Mouse (Mus musculus) forebrain, embryonic 10.5 days (tissue): ENCODE measurements around the gene Dnajc12. TPM values are rescaled to one million over a fixed set of nuclear protein-coding genes. Genes with fewer than 3 reads are reported as not detected.
A peak's percentile ranks its signal among the peaks of the same experiment; 100 is the strongest.
"Not testable (repeated sequence)": the region's sequence is repeated elsewhere in the genome, so short reads cannot be mapped to it uniquely, and the experiment has no call there.

Experiments
- DNase-seq: peaks from one replicate; pipeline ENCODE4 v3.0.0-alpha.2; 2017; ENCODE audit warnings: low spot score; ENCODE audit errors: extremely low spot score
- H3K27ac ChIP-seq: fragments of 300-500 bp; sonication (generic); 2 replicates; pipeline ENCODE4 v1.5.1; 2016; ENCODE audit warnings: mild to moderate bottlenecking
- H3K27me3 ChIP-seq: fragments of 300-500 bp; sonication (generic); 2 replicates; pipeline ENCODE4 v1.6.1; 2016; ENCODE audit warnings: mild to moderate bottlenecking; ENCODE audit not compliant: poor library complexity, severe bottlenecking
- H3K36me3 ChIP-seq: fragments of 300-500 bp; sonication (generic); replicated peaks from 2 replicates; pipeline ENCODE4 v1.6.1; 2016; ENCODE audit warnings: mild to moderate bottlenecking, moderate library complexity
- H3K4me1 ChIP-seq: fragments of 300-500 bp; sonication (generic); 2 replicates; pipeline ENCODE4 v1.6.1; 2016
- H3K4me3 ChIP-seq: fragments of 300-500 bp; sonication (generic); 2 replicates; pipeline ENCODE4 v1.5.1; 2016; ENCODE audit warnings: mild to moderate bottlenecking, moderate library complexity
- H3K9me3 ChIP-seq: fragments of 300-500 bp; sonication (generic); 2 replicates; pipeline ENCODE4 v1.6.1; 2016; ENCODE audit warnings: mild to moderate bottlenecking, moderate library complexity
- WGBS: fragments of 180-500 bp; shearing (Covaris S2); methylation state at CpG from one replicate; pipeline ENCODE4 v1.1.7; 2016; 5-methylcytosine and 5-hydroxymethylcytosine counted together
- polyA plus RNA-seq: library from polyadenylated mRNA; unstranded; fragments of >200 nt; fragmentation: Nextera tagmentation; extraction: Ambion mirVana; gene quantifications from 2 replicates; pipeline ENCODE4 v1.2.1, GENCODE M21; 2016

The Dnajc12 gene
- polyA plus RNA-seq, 1 experiment from 2014 or later = 9.6 TPM

- no peaks in the 10 kb centered on the region for H3K36me3 ChIP-seq
- no peak overlapping the region for H3K27ac ChIP-seq
- WGBS = 81% methylated on average over 8 of the region's 8 CpGs
- no peaks in the 10 kb centered on the region for H3K9me3 ChIP-seq
- no peaks in the 10 kb centered on the region for H3K27me3 ChIP-seq
- DNase-seq = no peak
- peaks cover 6% of the 10 kb centered on the region; the same call in 1 of the 2 replicates for H3K4me1 ChIP-seq
- no peak overlapping the region for H3K4me3 ChIP-seq
Observed at GRCm38 (mm10) chr10:63427146-63427545, 44.9 kb downstream of the Dnajc12 start.

DNA sequence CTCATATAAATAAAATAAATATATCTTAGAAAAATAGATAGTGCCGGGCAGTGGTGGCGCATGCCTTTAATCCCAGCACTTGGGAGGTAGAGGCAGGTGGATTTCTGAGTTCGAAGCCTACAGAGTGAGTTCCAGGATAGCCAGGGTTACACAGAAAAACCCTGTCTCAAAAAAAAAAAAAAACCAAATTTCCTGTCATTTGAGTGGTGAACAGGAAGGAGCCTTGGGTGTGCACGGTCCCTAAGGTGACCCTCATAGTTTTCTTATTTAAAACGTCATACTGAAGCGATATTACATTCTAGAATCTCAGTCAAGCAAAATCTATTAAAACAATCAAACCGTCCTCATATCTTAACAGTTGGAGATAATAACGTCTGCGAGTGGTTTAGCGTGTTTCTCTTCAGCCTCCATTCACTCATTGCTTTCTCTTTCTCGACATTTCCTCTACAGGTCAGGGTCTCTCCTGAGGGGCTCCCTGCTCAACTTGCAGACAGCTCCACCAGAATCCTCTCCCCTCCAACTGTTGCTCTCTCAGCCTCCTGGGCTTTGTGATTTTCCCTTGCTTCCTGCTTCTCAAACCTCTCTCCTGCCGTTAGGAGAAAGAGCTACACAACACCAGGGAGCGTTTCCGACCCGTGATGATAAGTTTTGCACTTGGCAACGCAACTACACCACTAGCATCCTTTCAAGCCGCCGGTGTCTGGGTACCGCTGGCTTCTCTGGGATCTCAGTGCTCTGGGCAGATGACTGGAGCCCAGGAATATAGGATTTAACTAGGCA lies 46.2 kb downstream of the Dnajc12 start:
- peaks cover 6% of the 10 kb centered on the region; the same call in 1 of the 2 replicates for H3K4me1 ChIP-seq
- DNase-seq = peak; percentile 58
- H3K27ac ChIP-seq = peak overlapping the region; percentile 79
- no peaks in the 10 kb centered on the region for H3K9me3 ChIP-seq
- H3K4me3 ChIP-seq = peak overlapping the region; percentile 70
- H3K36me3 ChIP-seq = no peaks in the 10 kb centered on the region
- WGBS = 29% methylated on average over 19 of the region's 19 CpGs
- no peaks in the 10 kb centered on the region for H3K27me3 ChIP-seq

DNA sequence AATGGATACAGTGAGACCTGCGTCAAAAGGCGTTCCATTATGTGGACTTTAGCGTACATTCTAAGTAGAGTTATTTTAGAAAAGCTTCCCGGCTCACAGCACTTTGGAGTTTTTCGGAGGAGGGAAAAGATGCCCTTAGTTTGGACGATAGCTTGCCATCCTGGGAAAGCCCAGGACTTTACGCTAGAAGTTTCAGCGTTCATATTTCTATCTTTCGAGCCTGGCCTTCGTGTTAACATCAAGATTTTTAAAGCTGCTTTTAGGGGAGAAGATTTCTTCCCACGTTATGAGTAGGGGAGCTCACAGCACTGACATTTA lies 46.7 kb downstream of the Dnajc12 start:
- Histone ChIP-seq H3K4me1 (peaks cover 6% of the 10 kb centered on the region; the same call in 1 of the 2 replicates), H3K36me3 (no peaks in the 10 kb centered on the region), H3K27ac (peak overlapping the region; percentile 79), H3K27me3 (no peaks in the 10 kb centered on the region), H3K9me3 (no peaks in the 10 kb centered on the region), H3K4me3 (peak overlapping the region; percentile 70)
- WGBS = 4% methylated on average over 11 of the region's 11 CpGs
- no peak for DNase-seq

- Histone ChIP-seq H3K4me3 (peak overlapping the region; percentile 70), H3K4me1 (peaks cover 6% of the 10 kb centered on the region; the same call in 1 of the 2 replicates), H3K27me3 (no peaks in the 10 kb centered on the region), H3K9me3 (no peaks in the 10 kb centered on the region), H3K27ac (peak overlapping the region; percentile 94), H3K36me3 (no peaks in the 10 kb centered on the region)
- 0% methylated on average over 34 of the region's 34 CpGs for WGBS
- peak; percentile 100 for DNase-seq
Observed at GRCm38 (mm10) chr10:63429380-63429779, 47.1 kb downstream of the Dnajc12 start.

- Histone ChIP-seq H3K4me1 (peaks cover 6% of the 10 kb centered on the region; the same call in 1 of the 2 replicates), H3K9me3 (no peaks in the 10 kb centered on the region), H3K27me3 (no peaks in the 10 kb centered on the region), H3K4me3 (peak within 1 kb of the TSS; percentile 70), H3K36me3 (no peaks in the 10 kb centered on the region), H3K27ac (peak within 1 kb of the TSS; percentile 94)
- WGBS = under 1% methylated on average over 55 of the region's 55 CpGs
- DNase-seq = peak; percentile 92
Observed at GRCm38 (mm10) chr10:63429785-63430305, 47.6 kb downstream of the Dnajc12 start, which contains the start of gene Ctnna3. Ctnna3 (plus strand) TSS chr10:63430098.

DNA sequence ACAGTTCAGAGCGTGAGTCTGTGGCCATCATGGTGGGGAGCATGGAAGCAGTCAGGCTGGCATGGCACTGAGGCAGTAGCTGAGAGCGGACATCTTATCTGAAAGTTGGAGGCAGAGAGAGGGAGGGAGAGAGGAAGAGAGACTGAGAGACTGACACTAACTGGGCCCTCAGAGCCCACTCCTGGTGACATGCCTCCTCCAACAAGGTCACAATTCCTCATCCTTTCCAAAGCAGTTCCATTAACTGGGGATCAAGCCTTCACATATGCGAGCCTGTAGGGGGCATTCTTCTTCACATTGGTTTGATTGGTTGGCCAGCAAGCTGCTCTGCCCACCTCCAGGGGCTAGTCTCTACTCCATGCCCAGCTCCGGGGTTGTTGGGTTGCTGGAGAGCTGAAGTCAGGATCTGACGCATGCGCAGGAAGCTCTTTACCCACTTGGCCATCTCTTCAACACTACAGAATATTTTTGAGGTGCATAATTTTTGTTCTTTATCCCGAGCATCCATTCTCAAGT lies 49.0 kb downstream of the Dnajc12 start:
- no peak overlapping the region for H3K4me3 ChIP-seq
- no peak for DNase-seq
- H3K36me3 ChIP-seq = no peaks in the 10 kb centered on the region
- H3K4me1 ChIP-seq = peaks cover 6% of the 10 kb centered on the region; the same call in 1 of the 2 replicates
- H3K27me3 ChIP-seq = no peaks in the 10 kb centered on the region
- no peak overlapping the region for H3K27ac ChIP-seq
- WGBS = 96% methylated on average over 7 of the region's 7 CpGs
- no peaks in the 10 kb centered on the region for H3K9me3 ChIP-seq

DNA sequence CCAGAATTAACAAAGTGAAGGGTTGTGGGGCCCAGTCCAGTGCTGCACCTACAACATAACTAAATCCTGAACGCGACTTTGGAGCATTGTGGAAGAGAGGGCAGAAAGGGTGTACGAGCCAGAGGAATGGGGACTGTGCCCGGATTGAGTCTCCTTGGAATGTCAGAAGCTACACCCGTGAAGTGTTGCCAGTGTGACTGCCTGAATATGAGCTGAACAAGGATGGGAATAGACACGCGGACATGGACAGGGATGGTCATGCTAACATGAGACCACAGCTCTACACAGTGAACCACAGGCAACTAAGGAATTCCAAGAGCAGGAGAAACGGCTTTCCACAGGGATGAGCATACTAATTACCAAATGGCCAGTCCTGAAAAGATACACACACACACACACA lies 49.9 kb downstream of the Dnajc12 start:
- DNase-seq = no peak
- Histone ChIP-seq H3K4me1 (peaks cover 6% of the 10 kb centered on the region; the same call in 1 of the 2 replicates), H3K36me3 (no peaks in the 10 kb centered on the region), H3K27me3 (no peaks in the 10 kb centered on the region), H3K4me3 (no peak overlapping the region), H3K27ac (no peak overlapping the region), H3K9me3 (no peaks in the 10 kb centered on the region)
- 92% methylated on average over 8 of the region's 8 CpGs for WGBS

DNA sequence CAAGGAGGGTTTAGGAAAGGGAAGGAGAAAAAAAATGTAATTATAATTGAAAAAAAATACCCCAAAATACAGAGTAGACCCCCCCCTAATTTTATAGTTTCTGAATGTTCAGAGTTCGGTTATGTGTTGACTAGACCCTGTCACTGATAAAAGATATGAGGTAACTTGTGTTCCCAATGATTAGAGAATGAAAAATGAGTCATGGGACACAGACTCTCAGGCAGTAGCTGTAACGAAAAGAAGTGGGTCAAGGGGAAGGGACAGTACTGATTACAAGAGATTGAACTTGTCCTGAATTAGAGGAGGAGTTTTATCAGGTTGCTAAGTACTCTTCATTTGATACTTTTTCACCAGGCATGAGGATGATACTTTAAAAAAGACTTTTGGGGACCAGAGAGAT lies 50.6 kb downstream of the Dnajc12 start:
- 80% methylated on average over 2 of the region's 2 CpGs for WGBS
- H3K4me1 ChIP-seq = peaks cover 6% of the 10 kb centered on the region; the same call in 1 of the 2 replicates
- no peak for DNase-seq
- no peaks in the 10 kb centered on the region for H3K27me3 ChIP-seq
- H3K27ac ChIP-seq = no peak overlapping the region
- no peaks in the 10 kb centered on the region for H3K36me3 ChIP-seq
- H3K9me3 ChIP-seq = no peaks in the 10 kb centered on the region
- H3K4me3 ChIP-seq = no peak overlapping the region

GRCm38 (mm10) chr10:63438736-63439262 lies 56.6 kb downstream of the Dnajc12 start:
- Histone ChIP-seq H3K27me3 (no peaks in the 10 kb centered on the region), H3K4me3 (no peak overlapping the region), H3K4me1 (no peaks in the 10 kb centered on the region), H3K9me3 (no peaks in the 10 kb centered on the region), H3K27ac (no peak overlapping the region), H3K36me3 (no peaks in the 10 kb centered on the region)
- DNase-seq = no peak

GRCm38 (mm10) chr10:63439694-63440228 lies 57.5 kb downstream of the Dnajc12 start:
- DNase-seq = no peak
- no peaks in the 10 kb centered on the region for H3K9me3 ChIP-seq
- no peak overlapping the region for H3K4me3 ChIP-seq
- H3K4me1 ChIP-seq = no peaks in the 10 kb centered on the region
- H3K36me3 ChIP-seq = no peaks in the 10 kb centered on the region
- 80% methylated on average over 7 of the region's 7 CpGs for WGBS
- no peaks in the 10 kb centered on the region for H3K27me3 ChIP-seq
- no peak overlapping the region for H3K27ac ChIP-seq

- not testable (repeated sequence) for DNase-seq, H3K36me3 ChIP-seq, H3K4me3 ChIP-seq, H3K9me3 ChIP-seq, H3K4me1 ChIP-seq, H3K27ac ChIP-seq, H3K27me3 ChIP-seq
- 89% methylated on average over 13 of the region's 13 CpGs for WGBS
Observed at GRCm38 (mm10) chr10:63444602-63445387, 62.6 kb downstream of the Dnajc12 start.

- no peaks in the 10 kb centered on the region for H3K36me3 ChIP-seq
- WGBS = 89% methylated on average over 4 of the region's 4 CpGs
- H3K4me1 ChIP-seq = peaks cover 14% of the 10 kb centered on the region
- H3K27me3 ChIP-seq = no peaks in the 10 kb centered on the region
- DNase-seq = no peak
- H3K27ac ChIP-seq = no peak overlapping the region
- no peak overlapping the region for H3K4me3 ChIP-seq
- no peaks in the 10 kb centered on the region for H3K9me3 ChIP-seq
Observed at GRCm38 (mm10) chr10:63453926-63454325, 71.7 kb downstream of the Dnajc12 start.
